Mouse (Mus musculus): ENCODE measurements around the gene Svs5. TPM values are rescaled to one million over a fixed set of nuclear protein-coding genes. Genes with fewer than 3 reads are reported as not detected.

Gene Svs5
- polyA plus RNA-seq, 1 experiment from 2014 or later: not detected

Small RNA genes within 50 kb of the gene (microRNA-seq; reads per million reads assigned to microRNA genes)
- gene Mir7678: not detected

Other genes with a start within 250 kb of the Svs5 start
- 0.21 TPM in 1 of 2 replicates, not detected in the other for gene Kcns1, start 161.6 kb upstream of the Svs5 start, polyA plus RNA-seq (2014; fragmentation: Nextera tagmentation; extraction: Ambion mirVana)
- not detected in 2 replicates for gene Wfdc5, start 150.0 kb upstream of the Svs5 start, polyA plus RNA-seq (2014; fragmentation: Nextera tagmentation; extraction: Ambion mirVana)
- gene Wfdc12, start 142.1 kb upstream of the Svs5 start, polyA plus RNA-seq (2014; fragmentation: Nextera tagmentation; extraction: Ambion mirVana): not detected in 2 replicates
- not detected in 2 replicates for gene Wfdc15a, start 132.6 kb upstream of the Svs5 start, polyA plus RNA-seq (2014; fragmentation: Nextera tagmentation; extraction: Ambion mirVana)
- not detected in 2 replicates for gene Wfdc15b, start 111.1 kb upstream of the Svs5 start, polyA plus RNA-seq (2014; fragmentation: Nextera tagmentation; extraction: Ambion mirVana)
- not detected in 2 replicates for gene Svs2, start 94.3 kb upstream of the Svs5 start, polyA plus RNA-seq (2014; fragmentation: Nextera tagmentation; extraction: Ambion mirVana)
- not detected in 2 replicates for gene Svs3b, start 76.1 kb upstream of the Svs5 start, polyA plus RNA-seq (2014; fragmentation: Nextera tagmentation; extraction: Ambion mirVana)
- not detected in 2 replicates for gene Svs4, start 54.3 kb upstream of the Svs5 start, polyA plus RNA-seq (2014; fragmentation: Nextera tagmentation; extraction: Ambion mirVana)
- gene Svs3a, start 43.5 kb upstream of the Svs5 start, polyA plus RNA-seq (2014; fragmentation: Nextera tagmentation; extraction: Ambion mirVana): not detected in 2 replicates
- gene Svs6, start 16.0 kb upstream of the Svs5 start, polyA plus RNA-seq (2014; fragmentation: Nextera tagmentation; extraction: Ambion mirVana): not detected in 2 replicates
- 1.1 and 1.3 TPM in 2 replicates for gene Slpi, start 56.4 kb downstream of the Svs5 start, polyA plus RNA-seq (2014; fragmentation: Nextera tagmentation; extraction: Ambion mirVana)
- not detected in 2 replicates for gene Rbpjl, start 70.4 kb downstream of the Svs5 start, polyA plus RNA-seq (2014; fragmentation: Nextera tagmentation; extraction: Ambion mirVana)
- gene Matn4, start 72.4 kb downstream of the Svs5 start, polyA plus RNA-seq (2014; fragmentation: Nextera tagmentation; extraction: Ambion mirVana): 0.48 and 0.61 TPM in 2 replicates
- 11.0 and 11.5 TPM in 2 replicates for gene Sdc4, start 111.1 kb downstream of the Svs5 start, polyA plus RNA-seq (2014; fragmentation: Nextera tagmentation; extraction: Ambion mirVana)
- gene Sys1, start 124.2 kb downstream of the Svs5 start, polyA plus RNA-seq (2014; fragmentation: Nextera tagmentation; extraction: Ambion mirVana): 64.2 and 64.4 TPM in 2 replicates
- gene Gm20458, start 128.2 kb downstream of the Svs5 start, polyA plus RNA-seq (2014; fragmentation: Nextera tagmentation; extraction: Ambion mirVana): 4.9 and 6.4 TPM in 2 replicates
- gene Trp53tg5, start 141.0 kb downstream of the Svs5 start, polyA plus RNA-seq (2014; fragmentation: Nextera tagmentation; extraction: Ambion mirVana): not detected in 2 replicates
- gene Dbndd2, start 153.4 kb downstream of the Svs5 start, polyA plus RNA-seq (2014; fragmentation: Nextera tagmentation; extraction: Ambion mirVana): 3.5 and 4.5 TPM in 2 replicates
- gene Pigt, start 164.8 kb downstream of the Svs5 start, polyA plus RNA-seq (2014; fragmentation: Nextera tagmentation; extraction: Ambion mirVana): 55.0 and 57.4 TPM in 2 replicates
- gene Wfdc2, start 229.7 kb downstream of the Svs5 start, polyA plus RNA-seq (2014; fragmentation: Nextera tagmentation; extraction: Ambion mirVana): 8.4 and 13.8 TPM in 2 replicates
- gene Spint3, start 240.7 kb downstream of the Svs5 start, polyA plus RNA-seq (2014; fragmentation: Nextera tagmentation; extraction: Ambion mirVana): not detected in 2 replicates